Mouse (Mus musculus): Measurements from ENCODE around the gene Prkci. TPM values are rescaled to one million over a fixed set of nuclear protein-coding genes. Genes with fewer than 3 reads are reported as not detected.

The Prkci gene
- polyA plus RNA-seq, 1 experiment from 2014 or later: 5.0 TPM

- 50% methylated on average over 1 of the region's 1 CpGs for WGBS (ENCODE audit: insufficient replicate concordance)
Measured at GRCm38 (mm10) chr3:31019287-31019686, 23.7 kb downstream of the Prkci start.

GRCm38 (mm10) chr3:31019793-31020447 lies 24.4 kb downstream of the Prkci start:
- ATAC-seq (ENCODE audit: low read depth): no peak
- no peak overlapping the region for H3K4me3 ChIP-seq (replicated peaks)
- H3K27ac ChIP-seq: no peak overlapping the region
- H3K27me3 ChIP-seq: no peaks in the 10 kb centered on the region
- no peaks in the 10 kb centered on the region for H3K9me3 ChIP-seq (replicated peaks)
- H3K4me1 ChIP-seq (replicated peaks): peaks cover 8% of the 10 kb centered on the region
- H3K9ac ChIP-seq: no peak overlapping the region
- no peak overlapping the region for H3K4me2 ChIP-seq
- no peak for DNase-seq
- no peaks in the 10 kb centered on the region; the same call in 1 of the 2 replicates for H3K36me3 ChIP-seq
- WGBS (ENCODE audit: insufficient replicate concordance): 77% methylated on average over 5 of the region's 5 CpGs

More at GRCm38 (mm10) chr3:31019287-31019686, 23.7 kb downstream of the Prkci start:
- H3K9me3 ChIP-seq (replicated peaks): no peaks in the 10 kb centered on the region
- H3K4me1 ChIP-seq (replicated peaks): peaks cover 8% of the 10 kb centered on the region
- no peak overlapping the region for H3K4me3 ChIP-seq (replicated peaks)
- H3K9ac ChIP-seq: no peak overlapping the region
- H3K27ac ChIP-seq: no peak overlapping the region
- H3K27me3 ChIP-seq: no peaks in the 10 kb centered on the region
- ATAC-seq (ENCODE audit: low read depth) (no peak), DNase-seq (no peak)
- no peak overlapping the region for H3K4me2 ChIP-seq
- H3K36me3 ChIP-seq: no peaks in the 10 kb centered on the region; the same call in 1 of the 2 replicates

- DNase-seq (no peak), ATAC-seq (ENCODE audit: low read depth) (no peak)
- H3K9ac ChIP-seq: no peak overlapping the region
- no peaks in the 10 kb centered on the region for H3K27me3 ChIP-seq
- no peak overlapping the region for H3K27ac ChIP-seq
- H3K4me2 ChIP-seq: no peak overlapping the region
- no peaks in the 10 kb centered on the region for H3K9me3 ChIP-seq (replicated peaks)
- no peaks in the 10 kb centered on the region; the same call in 1 of the 2 replicates for H3K36me3 ChIP-seq
- WGBS (ENCODE audit: insufficient replicate concordance): 55% methylated on average over 4 of the region's 4 CpGs
- no peak overlapping the region for H3K4me3 ChIP-seq (replicated peaks)
- peaks cover 8% of the 10 kb centered on the region for H3K4me1 ChIP-seq (replicated peaks)
Measured at GRCm38 (mm10) chr3:31020656-31021055, 25.1 kb downstream of the Prkci start.

GRCm38 (mm10) chr3:31022895-31023436 lies 27.4 kb downstream of the Prkci start:
- H3K4me2 ChIP-seq: no peak overlapping the region
- no peaks in the 10 kb centered on the region for H3K9me3 ChIP-seq (replicated peaks)
- H3K27ac ChIP-seq: no peak overlapping the region
- H3K36me3 ChIP-seq: no peaks in the 10 kb centered on the region; the same call in 1 of the 2 replicates
- H3K27me3 ChIP-seq: no peaks in the 10 kb centered on the region
- H3K4me1 ChIP-seq (replicated peaks): no peaks in the 10 kb centered on the region
- H3K9ac ChIP-seq: no peak overlapping the region
- WGBS (ENCODE audit: insufficient replicate concordance): 64% methylated on average over 7 of the region's 7 CpGs
- DNase-seq: no peak
- no peak overlapping the region for H3K4me3 ChIP-seq (replicated peaks)
- ATAC-seq (ENCODE audit: low read depth): no peak

- Histone ChIP-seq H3K4me3 (replicated peaks) (no peak overlapping the region), H3K4me2 (no peak overlapping the region), H3K4me1 (replicated peaks) (no peaks in the 10 kb centered on the region), H3K36me3 (0 out of 2 replicates have a peak, but pooled peaks cover 2% of the 10 kb centered on the region), H3K27me3 (no peaks in the 10 kb centered on the region), H3K27ac (no peak overlapping the region), H3K9me3 (replicated peaks) (no peaks in the 10 kb centered on the region), H3K9ac (no peak overlapping the region)
- 74% methylated on average over 8 of the region's 8 CpGs for WGBS (ENCODE audit: insufficient replicate concordance)
- no peak for DNase-seq
- no peak for ATAC-seq (ENCODE audit: low read depth)
Measured at GRCm38 (mm10) chr3:31027718-31028117, 32.2 kb downstream of the Prkci start.

- 77% methylated on average over 9 of the region's 9 CpGs for WGBS (ENCODE audit: insufficient replicate concordance)
- DNase-seq: no peak
- Histone ChIP-seq H3K9ac (no peak overlapping the region), H3K27me3 (no peaks in the 10 kb centered on the region), H3K4me2 (no peak overlapping the region), H3K27ac (no peak overlapping the region), H3K4me1 (replicated peaks) (no peaks in the 10 kb centered on the region), H3K9me3 (replicated peaks) (no peaks in the 10 kb centered on the region), H3K36me3 (0 out of 2 replicates have a peak, but pooled peaks cover 2% of the 10 kb centered on the region), H3K4me3 (replicated peaks) (no peak overlapping the region)
- ATAC-seq (ENCODE audit: low read depth): no peak
Measured at GRCm38 (mm10) chr3:31031621-31032020, 36.1 kb downstream of the Prkci start.

GRCm38 (mm10) chr3:31033644-31034043 lies 38.1 kb downstream of the Prkci start:
- no peak overlapping the region for H3K27ac ChIP-seq
- H3K4me1 ChIP-seq (replicated peaks): no peaks in the 10 kb centered on the region
- DNase-seq (no peak), ATAC-seq (ENCODE audit: low read depth) (no peak)
- no peaks in the 10 kb centered on the region for H3K9me3 ChIP-seq (replicated peaks)
- H3K4me2 ChIP-seq: no peak overlapping the region
- whole genome bisulfite sequencing (ENCODE audit: insufficient replicate concordance): 59% methylated on average over 3 of the region's 3 CpGs
- no peak overlapping the region for H3K4me3 ChIP-seq (replicated peaks)
- H3K9ac ChIP-seq: no peak overlapping the region
- H3K27me3 ChIP-seq: no peaks in the 10 kb centered on the region
- H3K36me3 ChIP-seq: 0 out of 2 replicates have a peak, but pooled peaks cover 2% of the 10 kb centered on the region

- Histone ChIP-seq H3K27ac (no peak overlapping the region), H3K36me3 (peaks cover 5% of the 10 kb centered on the region), H3K4me1 (replicated peaks) (no peaks in the 10 kb centered on the region), H3K9me3 (replicated peaks) (no peaks in the 10 kb centered on the region), H3K4me2 (no peak overlapping the region), H3K27me3 (no peaks in the 10 kb centered on the region), H3K9ac (no peak overlapping the region), H3K4me3 (replicated peaks) (no peak overlapping the region)
- ATAC-seq (ENCODE audit: low read depth): no peak
- WGBS (ENCODE audit: insufficient replicate concordance): 82% methylated on average over 13 of the region's 13 CpGs
- no peak for DNase-seq
Measured at GRCm38 (mm10) chr3:31037851-31038250, 42.3 kb downstream of the Prkci start.

GRCm38 (mm10) chr3:31038689-31039088 lies 43.1 kb downstream of the Prkci start:
- H3K27ac ChIP-seq: no peak overlapping the region
- 81% methylated on average over 10 of the region's 10 CpGs for WGBS (ENCODE audit: insufficient replicate concordance)
- ATAC-seq (ENCODE audit: low read depth): no peak
- no peaks in the 10 kb centered on the region for H3K27me3 ChIP-seq
- no peak overlapping the region for H3K4me2 ChIP-seq
- peaks cover 8% of the 10 kb centered on the region for H3K36me3 ChIP-seq
- no peak overlapping the region for H3K9ac ChIP-seq
- no peaks in the 10 kb centered on the region for H3K4me1 ChIP-seq (replicated peaks)
- DNase-seq: no peak
- no peak overlapping the region for H3K4me3 ChIP-seq (replicated peaks)
- no peaks in the 10 kb centered on the region for H3K9me3 ChIP-seq (replicated peaks)

GRCm38 (mm10) chr3:31042992-31043391 lies 47.4 kb downstream of the Prkci start:
- ATAC-seq (ENCODE audit: low read depth) (no peak), DNase-seq (no peak)
- Histone ChIP-seq H3K4me1 (replicated peaks) (no peaks in the 10 kb centered on the region), H3K27ac (no peak overlapping the region), H3K4me2 (no peak overlapping the region), H3K36me3 (peaks cover 8% of the 10 kb centered on the region), H3K4me3 (replicated peaks) (no peak overlapping the region), H3K9ac (no peak overlapping the region), H3K27me3 (no peaks in the 10 kb centered on the region), H3K9me3 (replicated peaks) (no peaks in the 10 kb centered on the region)
- 49% methylated on average over 2 of the region's 2 CpGs for WGBS (ENCODE audit: insufficient replicate concordance)

GRCm38 (mm10) chr3:31047263-31047662 lies 51.7 kb downstream of the Prkci start:
- Histone ChIP-seq H3K9ac (no peak overlapping the region), H3K4me1 (replicated peaks) (no peaks in the 10 kb centered on the region), H3K4me2 (no peak overlapping the region), H3K36me3 (peaks cover 12% of the 10 kb centered on the region), H3K27ac (no peak overlapping the region), H3K4me3 (replicated peaks) (no peak overlapping the region), H3K27me3 (no peaks in the 10 kb centered on the region), H3K9me3 (replicated peaks) (no peaks in the 10 kb centered on the region)
- WGBS (ENCODE audit: insufficient replicate concordance): 61% methylated on average over 3 of the region's 3 CpGs
- ATAC-seq (ENCODE audit: low read depth) (no peak), DNase-seq (no peak)

GRCm38 (mm10) chr3:31049087-31049486 lies 53.5 kb downstream of the Prkci start:
- H3K9ac ChIP-seq: no peak overlapping the region
- no peak for DNase-seq
- no peak for ATAC-seq (ENCODE audit: low read depth)

More at GRCm38 (mm10) chr3:31049087-31049486, 53.5 kb downstream of the Prkci start:
- Histone ChIP-seq H3K36me3 (peaks cover 4% of the 10 kb centered on the region), H3K27me3 (no peaks in the 10 kb centered on the region), H3K27ac (no peak overlapping the region), H3K9me3 (replicated peaks) (no peaks in the 10 kb centered on the region), H3K4me2 (no peak overlapping the region), H3K4me3 (replicated peaks) (no peak overlapping the region), H3K4me1 (replicated peaks) (no peaks in the 10 kb centered on the region)
- 74% methylated on average over 5 of the region's 5 CpGs for WGBS (ENCODE audit: insufficient replicate concordance)
